ENCODE assay signal across 21 mouse cellular contexts in genomic region chr19:58856129-58856855, GRCm38 (mm10).
DNase-seq lines count a peak whose midpoint lies in the region; TF ChIP-seq lines count a peak whose summit lies in the region.
"Had no signal": no experiment of that assay in that cellular context is flagged by ENCODE, and none has a peak within 500 bp of the region (broad histone marks: within the 10 kb centered on the region; RNA-seq: fewer than 3 reads in every experiment).

No protein-coding gene starts in this region.

- peak overlapping the region; percentile 7 for H3K4me2 ChIP-seq in myocyte (ENCODE audit: low read depth)
- H3K4me2 ChIP-seq: heart, embryonic 12.5 days; hindbrain, embryonic 13.5 days; limb, embryonic 13.5 days; liver, embryonic 12.5 days had no signal

- DNase-seq in adrenal gland, adult 2 months = peak; percentile 71
- DNase-seq in adrenal gland, postnatal 4 days (ENCODE audit: low spot score in 2 of 2) = no peak
- DNase-seq in left cerebral cortex, adult 18-20 months (ENCODE audit: low spot score in 2 of 2) = peak; percentile 11 to 27
- DNase-seq in left cerebral cortex, adult 8-10 months (ENCODE audit: low spot score in 2 of 2) = no peak
- DNase-seq in cerebellum, postnatal 25 days = no peak
- DNase-seq: cerebellum, adult 9-11 months; gastrocnemius, postnatal 25 days; heart, adult 18-20 months; kidney, adult 18-20 months; lung, adult 18-20 months; lung, postnatal 10 days; thymus, adult 18-20 months; thymus, postnatal 36 days had no signal

- no peaks in the 10 kb centered on the region for H3K36me3 ChIP-seq in C2C12 (ENCODE audit: control insufficient read depth, insufficient read depth)
- H3K36me3 ChIP-seq in myocyte (ENCODE audit: control insufficient read depth, insufficient read depth) = no peaks in the 10 kb centered on the region
- H3K36me3 ChIP-seq: embryonic facial prominence, embryonic 10.5 days; heart, embryonic 12.5 days; hindbrain, embryonic 13.5 days; limb, embryonic 13.5 days; liver, embryonic 12.5 days; midbrain, embryonic 10.5 days had no signal

- TF ChIP-seq CTCF in C2C12 (IDR thresholded peaks at IDR 0.05; ENCODE audit: control insufficient read depth, insufficient read depth, insufficient read length) = no peak

- H3K27me3 ChIP-seq in C2C12 (ENCODE audit: control insufficient read depth, insufficient read depth, insufficient read length) (no peaks in the 10 kb centered on the region), myocyte (ENCODE audit: control insufficient read depth, insufficient read depth, insufficient read length) (no peaks in the 10 kb centered on the region)
- H3K27me3 ChIP-seq: heart, embryonic 12.5 days; hindbrain, embryonic 13.5 days had no signal

- H3K4me3 ChIP-seq in C2C12 (ENCODE audit: insufficient read depth, poor library complexity, severe bottlenecking) (no peak overlapping the region), myocyte (no peak overlapping the region)
- H3K4me3 ChIP-seq: embryonic facial prominence, embryonic 10.5 days; heart, embryonic 12.5 days; hindbrain, embryonic 13.5 days; limb, embryonic 13.5 days; liver, embryonic 12.5 days; midbrain, embryonic 10.5 days had no signal

- no peak for TF ChIP-seq POLR2A in myocyte (IDR thresholded peaks at IDR 0.05; ENCODE audit: insufficient read length, low read depth)

- peaks cover 26% of the 10 kb centered on the region for H3K79me3 ChIP-seq in C2C12 (ENCODE audit: low read depth)

- no peak overlapping the region for H3ac ChIP-seq in C2C12 (ENCODE audit: control insufficient read depth, insufficient read length, low read depth)
- no peak overlapping the region for H3ac ChIP-seq in myocyte (ENCODE audit: control insufficient read depth, insufficient read length)

- peaks cover 75% of the 10 kb centered on the region for H3K79me2 ChIP-seq in C2C12 (ENCODE audit: control insufficient read depth, insufficient read depth)
- peaks cover 53% of the 10 kb centered on the region for H3K79me2 ChIP-seq in myocyte (ENCODE audit: control insufficient read depth, insufficient read depth)

TF ChIP-seq in C2C12, 6 proteins besides CTCF, POLR2A, EP300 and RAD21:
- TF ChIP-seq MYOD1 (IDR thresholded peaks at IDR 0.05; ENCODE audit: control insufficient read depth, insufficient read length, low read depth) = peak; percentile 13
- TF ChIP-seq USF1 (IDR thresholded peaks at IDR 0.05; ENCODE audit: low read depth) = no peak
TF ChIP-seq in C2C12: peak in this region for 1.

TF ChIP-seq in myocyte, 11 proteins besides CTCF, POLR2A, EP300 and RAD21:
- TF ChIP-seq REST (IDR thresholded peaks at IDR 0.05; ENCODE audit: insufficient read depth, insufficient read length) = no peak
- no peak for TF ChIP-seq MYOG (IDR thresholded peaks at IDR 0.05; ENCODE audit: control insufficient read depth in 1 of 3, insufficient read depth in 1 of 3, insufficient read length in 2 of 3, low read depth in 2 of 3)

Comparison
In these comparisons a context has a peak if more than half of its experiments do, and no peak if none do; other contexts are left out.
1. DNase-seq: peak in adrenal gland, adult 2 months (single experiment) and left cerebral cortex, adult 18-20 months (2 of 2); none in adrenal gland, postnatal 4 days (0 of 2), left cerebral cortex, adult 8-10 months (0 of 2) and cerebellum, postnatal 25 days (0 of 2).